Mouse (Mus musculus): ENCODE measurements around the gene Gtf3c1. TPM values are rescaled to one million over a fixed set of nuclear protein-coding genes. Genes with fewer than 3 reads are reported as not detected.

Gtf3c1 gene
- total RNA-seq, 2 experiments from 2014 or later: 32.8 to 41.2 TPM

- ATAC-seq (replicated peaks; ENCODE audit: low FRiP score, low TSS enrichment, poor library complexity, severe bottlenecking): no peak
These were observed 108.1 kb downstream of the Gtf3c1 start for GRCm38 (mm10) chr7:125599373-125599973.

DNA sequence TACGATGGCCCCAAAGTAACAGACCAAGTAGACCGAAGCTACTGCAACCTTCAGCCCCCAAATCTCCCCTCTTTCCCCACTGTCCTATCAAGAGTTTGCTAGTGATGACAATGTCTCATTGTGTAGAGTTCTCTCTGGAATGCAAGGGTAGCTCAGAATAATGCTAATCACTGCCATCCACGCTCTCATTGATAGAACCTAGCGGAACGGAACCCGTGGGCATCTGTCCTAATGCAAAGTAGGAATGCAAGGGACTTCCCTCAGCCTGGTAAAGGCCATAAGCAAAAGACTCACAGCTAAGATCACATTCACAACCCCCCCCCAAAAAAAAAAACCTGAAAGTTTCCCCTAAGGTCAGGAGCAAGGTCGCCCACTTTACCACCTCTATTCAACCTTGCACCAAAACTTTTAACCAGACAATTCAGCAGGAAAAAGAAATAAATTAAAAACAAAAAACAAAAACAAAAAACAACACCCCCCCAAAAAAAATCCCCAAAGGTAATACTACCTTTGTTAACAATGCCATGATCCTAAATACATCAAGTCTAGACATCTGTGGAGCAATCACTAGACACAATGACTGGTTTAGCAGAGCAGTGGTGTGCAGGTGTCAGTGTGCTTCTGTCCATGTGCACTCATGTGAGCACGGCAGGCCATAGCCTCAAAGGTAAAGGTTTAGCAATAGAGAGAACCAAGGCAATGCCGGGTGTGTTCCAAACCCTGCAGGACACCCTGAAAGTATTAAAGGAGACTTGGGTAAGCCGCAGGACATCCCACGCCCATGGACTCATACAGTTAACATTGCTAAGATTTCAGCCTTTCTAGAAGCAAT is 109.8 kb downstream of the Gtf3c1 start:
- no peak for ATAC-seq (replicated peaks; ENCODE audit: low FRiP score, low TSS enrichment, poor library complexity, severe bottlenecking)

- no peak for ATAC-seq (replicated peaks; ENCODE audit: low FRiP score, low TSS enrichment, poor library complexity, severe bottlenecking)
These were observed 110.5 kb downstream of the Gtf3c1 start for GRCm38 (mm10) chr7:125597083-125597482.

DNA sequence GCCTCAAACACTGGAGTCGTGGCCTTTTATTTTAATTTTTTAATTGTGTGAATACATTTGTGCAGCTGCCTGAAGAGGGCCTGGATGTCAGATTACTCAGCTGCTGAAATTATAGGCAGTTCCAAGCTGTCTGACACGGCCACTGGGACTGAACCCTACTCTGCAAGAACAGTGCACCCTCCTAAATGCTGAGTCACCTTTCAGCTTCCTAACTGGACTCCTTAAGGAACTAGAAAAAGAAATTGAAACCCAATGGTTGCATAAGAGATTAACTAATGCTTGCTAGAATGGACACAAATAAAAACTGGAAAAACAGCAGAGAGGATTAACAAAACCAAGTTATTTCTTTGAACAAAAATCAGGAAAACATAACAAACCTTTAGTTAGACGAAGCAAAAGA is 111.2 kb downstream of the Gtf3c1 start:
- no peak for ATAC-seq (replicated peaks; ENCODE audit: low FRiP score, low TSS enrichment, poor library complexity, severe bottlenecking)

DNA sequence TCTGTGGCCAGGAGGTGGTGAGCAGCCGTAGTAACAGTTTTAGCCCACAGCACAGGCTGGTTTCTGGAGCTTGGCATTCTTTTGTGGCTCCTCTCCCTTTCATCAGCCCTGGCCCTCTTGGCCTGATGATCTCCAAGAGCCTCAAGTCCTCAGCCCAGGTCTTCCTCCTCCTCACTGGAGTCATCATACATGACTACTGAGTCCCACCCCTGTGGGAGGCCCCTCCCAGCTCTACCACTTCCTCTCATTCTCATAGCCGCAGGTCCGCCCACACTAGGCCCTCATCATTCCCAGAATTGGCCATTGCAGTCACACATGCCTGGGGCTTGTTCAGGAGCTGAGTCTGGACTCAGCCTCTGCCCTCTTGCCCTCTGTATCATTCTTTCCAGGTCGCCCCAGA is 113.7 kb downstream of the Gtf3c1 start:
- 0 out of 2 replicates have a peak, but pooled peaks have one; percentile 29 for ATAC-seq (replicated peaks; ENCODE audit: low FRiP score, low TSS enrichment, poor library complexity, severe bottlenecking)

Other genes with a start within 250 kb of the Gtf3c1 start
- 49.9 and 55.4 TPM in 2 replicates for gene Nsmce1, start 216.2 kb downstream of the Gtf3c1 start, total RNA-seq (2014; fragmentation: Nextera tagmentation)
- 58.3 and 68.4 TPM in 2 replicates for gene Nsmce1, start 216.2 kb downstream of the Gtf3c1 start, total RNA-seq (2017)
- 1.8 and 2.0 TPM in 2 replicates for gene Il4ra, start 155.7 kb downstream of the Gtf3c1 start, total RNA-seq (2014; fragmentation: Nextera tagmentation)
- 2.2 and 3.2 TPM in 2 replicates for gene Il4ra, start 155.7 kb downstream of the Gtf3c1 start, total RNA-seq (2017)
- 0.74 and 1.8 TPM in 2 replicates for gene Il21r, start 104.4 kb downstream of the Gtf3c1 start, total RNA-seq (2014; fragmentation: Nextera tagmentation)
- 0.04 and 2.1 TPM in 2 replicates for gene Il21r, start 104.4 kb downstream of the Gtf3c1 start, total RNA-seq (2017)
- 8.0 and 10.5 TPM in 2 replicates for gene D430042O09Rik, start 108 bp upstream of the Gtf3c1 start, total RNA-seq (2014; fragmentation: Nextera tagmentation)
- gene D430042O09Rik, start 108 bp upstream of the Gtf3c1 start, total RNA-seq (2017): 12.9 and 15.3 TPM in 2 replicates